Mouse (Mus musculus): ENCODE data around the gene Rerg.

DNA sequence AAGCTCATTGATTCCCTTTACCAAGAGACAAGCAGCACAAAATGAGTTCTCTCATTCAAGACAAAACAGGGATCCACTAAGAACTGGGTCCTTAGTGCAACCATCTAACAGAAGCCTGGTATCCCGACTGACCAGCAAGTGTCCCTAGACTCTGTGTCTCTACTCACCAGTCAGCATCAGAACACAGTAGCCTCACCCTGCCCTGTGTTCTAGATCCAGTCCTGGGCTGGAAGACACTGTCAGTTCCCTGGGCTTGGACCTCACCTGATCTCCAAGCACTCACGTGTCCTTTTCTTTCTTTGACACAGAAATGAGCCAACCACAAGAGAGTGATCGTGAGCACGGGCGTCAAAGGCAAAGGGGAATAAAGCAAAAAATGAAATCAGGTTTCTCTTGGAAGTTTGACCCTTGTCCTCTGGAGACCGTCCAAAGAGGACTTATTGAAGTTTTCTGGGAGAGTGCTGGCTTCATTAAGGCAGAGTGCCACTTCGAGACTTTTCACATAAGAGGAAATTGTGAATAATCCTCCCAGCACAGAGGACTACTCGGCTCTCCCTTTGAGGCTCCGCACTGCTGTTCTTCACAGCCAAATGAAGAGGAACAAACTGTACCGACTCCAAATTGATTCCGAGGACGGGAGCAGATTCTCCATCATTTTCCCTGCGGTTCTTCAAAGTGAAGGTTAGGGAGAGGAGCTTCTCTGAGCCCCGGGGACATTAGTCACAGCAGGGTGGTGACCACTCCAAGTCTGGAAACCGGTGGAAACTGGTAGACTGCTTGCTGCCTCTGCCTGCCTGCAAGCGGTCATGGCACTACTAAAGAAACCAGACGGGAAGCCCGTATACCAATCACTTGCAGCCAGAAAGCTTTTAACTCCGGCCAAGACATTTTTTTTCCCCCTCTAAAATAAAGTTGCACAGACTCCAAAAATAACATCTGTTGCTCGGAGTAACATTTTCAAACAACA is 60.2 kb downstream of the Rerg start:
- TF ChIP-seq POLR2A (IDR thresholded peaks at IDR 0.05; ENCODE audit: insufficient read length, low read depth) (no peak), MYOD1 (IDR thresholded peaks at IDR 0.05; ENCODE audit: control insufficient read depth in 1 of 3, insufficient read length in 2 of 3, low read depth in 2 of 3) (no peak), MYOG (IDR thresholded peaks at IDR 0.05; ENCODE audit: control insufficient read depth in 1 of 3, insufficient read depth in 1 of 3, insufficient read length in 2 of 3, low read depth in 2 of 3) (no peak), USF1 (IDR thresholded peaks at IDR 0.05; ENCODE audit: low read depth) (no peak), TCF12 (IDR thresholded peaks at IDR 0.05; ENCODE audit: insufficient read depth, poor library complexity, severe bottlenecking) (no peak), MAX (IDR thresholded peaks at IDR 0.05; ENCODE audit: low read depth) (no peak)
